Mouse (Mus musculus) stomach, embryonic 14.5 days (tissue): ENCODE data around the gene Dapk2. TPM values are rescaled to one million over a fixed set of nuclear protein-coding genes. Genes with fewer than 3 reads are reported as not detected.

Source experiments
- ATAC-seq: fragments of 200-750 bp; cut with Nextera tagmentation; 2 replicates; pipeline ENCODE4 v1.8.0; 2017; ENCODE audit warnings: low read depth, moderate TSS enrichment; ENCODE audit not compliant: insufficient number of reproducible peaks, insufficient read depth, low FRiP score
- H3K27ac ChIP-seq: fragments of 300-500 bp; sonication (generic); 2 replicates; pipeline ENCODE4 v1.5.1; 2014; ENCODE audit warnings: mild to moderate bottlenecking, low read length, moderate library complexity, mixed read lengths
- H3K27me3 ChIP-seq: fragments of 300-500 bp; sonication (generic); 2 replicates; pipeline ENCODE4 v1.6.1; 2014; ENCODE audit warnings: low read length, control low read depth, mixed read lengths; ENCODE audit not compliant: control insufficient read depth, insufficient read depth
- H3K36me3 ChIP-seq: fragments of 300-500 bp; sonication (generic); 2 replicates; pipeline ENCODE4 v1.6.1; 2014; ENCODE audit warnings: mild to moderate bottlenecking, control low read depth, low read length, moderate library complexity, mixed read lengths; ENCODE audit not compliant: control insufficient read depth, insufficient read depth
- H3K4me1 ChIP-seq: fragments of 300-500 bp; sonication (generic); 2 replicates; pipeline ENCODE4 v1.6.1; 2014; ENCODE audit warnings: low read length, control low read depth, mixed read lengths; ENCODE audit not compliant: control insufficient read depth, insufficient read depth
- H3K4me2 ChIP-seq: fragments of 300-500 bp; sonication (generic); replicated peaks from 2 replicates; pipeline ENCODE4 v1.6.1; 2014; ENCODE audit warnings: low read depth, low read length, control low read depth
- H3K4me3 ChIP-seq: fragments of 300-500 bp; sonication (generic); 2 replicates; pipeline ENCODE4 v1.5.1; 2014; ENCODE audit warnings: low read depth, low read length, control low read depth
- H3K9ac ChIP-seq: fragments of 300-500 bp; sonication (generic); replicated peaks from 2 replicates; pipeline ENCODE4 v1.6.1; 2014; ENCODE audit warnings: low read depth, mild to moderate bottlenecking, control low read depth, low read length, moderate library complexity, mixed read lengths
- H3K9me3 ChIP-seq: fragments of 300-500 bp; sonication (generic); 2 replicates; pipeline ENCODE4 v1.6.1; 2016; ENCODE audit warnings: low read depth, low read length, control low read depth; ENCODE audit not compliant: control insufficient read depth
- WGBS: fragments of 180-500 bp; shearing (Covaris S2); extraction: QIAGEN DNeasy Blood & Tissue Kit; methylation state at CpG from one replicate; pipeline ENCODE4 v1.1.7; 2014; 5-methylcytosine and 5-hydroxymethylcytosine counted together
- polyA plus RNA-seq: library from polyadenylated mRNA; unstranded; fragments of >200 nt; fragmentation: Nextera tagmentation; extraction: Ambion mirVana; gene quantifications from 2 replicates; pipeline ENCODE4 v1.2.1, GENCODE M21; 2014

Gene Dapk2
- polyA plus RNA-seq, 1 experiment from 2014 or later, result 7.1 TPM

- no peaks in the 10 kb centered on the region for H3K36me3 ChIP-seq
- H3K4me2 ChIP-seq, result no peak overlapping the region
- H3K27ac ChIP-seq, result no peak overlapping the region
- no peaks in the 10 kb centered on the region for H3K9me3 ChIP-seq
- H3K27me3 ChIP-seq, result no peaks in the 10 kb centered on the region
- H3K9ac ChIP-seq, result no peak overlapping the region
- peaks cover 18% of the 10 kb centered on the region for H3K4me1 ChIP-seq
- no peak overlapping the region for H3K4me3 ChIP-seq
- WGBS, result 76% methylated on average over 1 of the region's 1 CpGs
- no peak for ATAC-seq
Observed at GRCm38 (mm10) chr9:66273632-66274031, 115.6 kb downstream of the Dapk2 start.

- WGBS, result 49% methylated on average over 3 of the region's 3 CpGs
- Histone ChIP-seq H3K4me1 (peaks cover 18% of the 10 kb centered on the region), H3K9ac (no peak overlapping the region), H3K27ac (peak overlapping the region; percentile 22; the same call in 1 of the 2 replicates), H3K36me3 (no peaks in the 10 kb centered on the region), H3K27me3 (no peaks in the 10 kb centered on the region), H3K4me2 (no peak overlapping the region), H3K9me3 (no peaks in the 10 kb centered on the region), H3K4me3 (no peak overlapping the region)
- ATAC-seq, result no peak
Observed at GRCm38 (mm10) chr9:66274657-66275056, 116.6 kb downstream of the Dapk2 start.

GRCm38 (mm10) chr9:66275267-66275991 is 117.4 kb downstream of the Dapk2 start:
- no peaks in the 10 kb centered on the region for H3K27me3 ChIP-seq
- peak overlapping the region; percentile 73 for H3K27ac ChIP-seq
- H3K9ac ChIP-seq, result no peak overlapping the region
- H3K4me1 ChIP-seq, result peaks cover 18% of the 10 kb centered on the region
- H3K9me3 ChIP-seq, result no peaks in the 10 kb centered on the region
- WGBS, result 6% methylated on average over 15 of the region's 15 CpGs
- H3K36me3 ChIP-seq, result no peaks in the 10 kb centered on the region
- ATAC-seq, result peak; percentile 33; the same call in 1 of the 2 replicates
- H3K4me2 ChIP-seq, result peak overlapping the region; percentile 5; the same call in 1 of the 2 replicates
- H3K4me3 ChIP-seq, result peak overlapping the region; percentile 8; the same call in 1 of the 2 replicates

- ATAC-seq, result no peak
- peak overlapping the region; percentile 73; the same call in 1 of the 2 replicates for H3K27ac ChIP-seq
- H3K4me2 ChIP-seq, result peak overlapping the region; percentile 5; the same call in 1 of the 2 replicates
- H3K27me3 ChIP-seq, result no peaks in the 10 kb centered on the region
- peaks cover 18% of the 10 kb centered on the region for H3K4me1 ChIP-seq
- H3K4me3 ChIP-seq, result no peak overlapping the region
- WGBS, result 39% methylated on average over 4 of the region's 4 CpGs
- no peaks in the 10 kb centered on the region for H3K9me3 ChIP-seq
- no peaks in the 10 kb centered on the region for H3K36me3 ChIP-seq
- H3K9ac ChIP-seq, result no peak overlapping the region
Observed at GRCm38 (mm10) chr9:66276062-66276461, 118.0 kb downstream of the Dapk2 start.

- peak; percentile 63; the same call in 1 of the 2 replicates for ATAC-seq
- H3K4me2 ChIP-seq, result no peak overlapping the region
- H3K4me1 ChIP-seq, result peaks cover 18% of the 10 kb centered on the region
- WGBS, result 22% methylated on average over 14 of the region's 14 CpGs
- no peaks in the 10 kb centered on the region for H3K27me3 ChIP-seq
- H3K27ac ChIP-seq, result peak overlapping the region; percentile 71; the same call in 1 of the 2 replicates
- H3K9ac ChIP-seq, result no peak overlapping the region
- H3K36me3 ChIP-seq, result no peaks in the 10 kb centered on the region
- H3K9me3 ChIP-seq, result no peaks in the 10 kb centered on the region
- H3K4me3 ChIP-seq, result no peak overlapping the region
Observed at GRCm38 (mm10) chr9:66276697-66277385, 118.8 kb downstream of the Dapk2 start.

- Histone ChIP-seq H3K27me3 (no peaks in the 10 kb centered on the region), H3K9ac (no peak overlapping the region), H3K9me3 (no peaks in the 10 kb centered on the region), H3K4me1 (peaks cover 16% of the 10 kb centered on the region), H3K27ac (no peak overlapping the region), H3K4me2 (no peak overlapping the region), H3K4me3 (no peak overlapping the region), H3K36me3 (no peaks in the 10 kb centered on the region)
- no peak for ATAC-seq
Observed at GRCm38 (mm10) chr9:66279647-66280046, 121.6 kb downstream of the Dapk2 start.

- Histone ChIP-seq H3K27me3 (no peaks in the 10 kb centered on the region), H3K9me3 (no peaks in the 10 kb centered on the region)
- 50% methylated on average over 1 of the region's 1 CpGs for WGBS
Observed at GRCm38 (mm10) chr9:66280496-66280895, 122.5 kb downstream of the Dapk2 start.

GRCm38 (mm10) chr9:66281501-66281951 is 123.5 kb downstream of the Dapk2 start:
- ATAC-seq, result no peak
- H3K9ac ChIP-seq, result no peak overlapping the region
- peaks cover 5% of the 10 kb centered on the region for H3K4me1 ChIP-seq
- H3K27ac ChIP-seq, result no peak overlapping the region
- WGBS, result 74% methylated on average over 9 of the region's 9 CpGs
- no peaks in the 10 kb centered on the region for H3K27me3 ChIP-seq
- H3K4me3 ChIP-seq, result no peak overlapping the region
- H3K4me2 ChIP-seq, result no peak overlapping the region
- no peaks in the 10 kb centered on the region for H3K9me3 ChIP-seq
- no peaks in the 10 kb centered on the region for H3K36me3 ChIP-seq

More at GRCm38 (mm10) chr9:66280496-66280895, 122.5 kb downstream of the Dapk2 start:
- no peak overlapping the region for H3K27ac ChIP-seq
- H3K4me2 ChIP-seq, result no peak overlapping the region
- no peak for ATAC-seq
- H3K4me3 ChIP-seq, result no peak overlapping the region
- no peak overlapping the region for H3K9ac ChIP-seq
- H3K36me3 ChIP-seq, result no peaks in the 10 kb centered on the region
- H3K4me1 ChIP-seq, result peaks cover 12% of the 10 kb centered on the region
